Mouse (Mus musculus): ENCODE results near the gene Fate1. TPM values are rescaled to one million over a fixed set of nuclear protein-coding genes. Genes with fewer than 3 reads are reported as not detected.

The Fate1 gene
- polyA plus RNA-seq, 1 experiment = 0.23 TPM

DNA sequence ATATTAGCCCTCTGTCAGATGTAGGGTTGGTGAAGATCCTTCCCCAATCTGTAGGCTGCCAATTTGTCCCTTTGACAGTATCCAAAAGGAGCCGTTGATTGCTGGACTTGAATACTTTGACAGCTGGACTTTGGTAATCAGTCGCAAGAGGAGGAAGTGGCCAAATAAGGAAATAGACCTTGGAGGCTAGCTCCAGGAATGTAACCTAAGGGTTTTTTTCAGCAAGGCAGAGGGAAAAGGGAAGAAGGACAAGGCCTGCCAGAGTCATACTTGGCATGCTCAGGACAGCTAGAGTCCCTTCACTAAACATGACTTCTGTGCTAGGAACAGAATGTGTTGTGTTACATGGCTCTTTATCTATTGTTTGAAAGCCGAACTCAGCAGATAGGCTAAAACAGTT is 7.7 kb downstream of the Fate1 start:
- Histone ChIP-seq H3K4me3 (replicated peaks; ENCODE audit: insufficient read depth, low read depth, low read length) (no peak overlapping the region), H3K27me3 (ENCODE audit: control insufficient read depth, insufficient read depth, low read length) (no peaks in the 10 kb centered on the region), H3K4me1 (ENCODE audit: control insufficient read depth, insufficient read depth, low read length) (no peaks in the 10 kb centered on the region), H3K27ac (ENCODE audit: insufficient read depth, low read length) (no peak overlapping the region)
- WGBS = 47% methylated on average over 3 of the region's 3 CpGs
- DNase-seq = no peak
- no peak for TF ChIP-seq POLR2A (IDR thresholded peaks at IDR 0.05; ENCODE audit: borderline replicate concordance, insufficient read depth, low read length)
- TF ChIP-seq CTCF (IDR thresholded peaks at IDR 0.05; ENCODE audit: borderline replicate concordance, insufficient read depth, low read depth, low read length) = no peak

GRCm38 (mm10) chrX:71981322-71981721 is 8.5 kb downstream of the Fate1 start:
- Histone ChIP-seq H3K27ac (ENCODE audit: insufficient read depth, low read length) (no peak overlapping the region), H3K4me1 (ENCODE audit: control insufficient read depth, insufficient read depth, low read length) (no peaks in the 10 kb centered on the region), H3K27me3 (ENCODE audit: control insufficient read depth, insufficient read depth, low read length) (no peaks in the 10 kb centered on the region), H3K4me3 (replicated peaks; ENCODE audit: insufficient read depth, low read depth, low read length) (no peak overlapping the region)
- WGBS = 75% methylated on average over 2 of the region's 2 CpGs
- TF ChIP-seq CTCF (IDR thresholded peaks at IDR 0.05; ENCODE audit: borderline replicate concordance, insufficient read depth, low read depth, low read length) (no peak), POLR2A (IDR thresholded peaks at IDR 0.05; ENCODE audit: borderline replicate concordance, insufficient read depth, low read length) (no peak)
- DNase-seq = no peak

DNA sequence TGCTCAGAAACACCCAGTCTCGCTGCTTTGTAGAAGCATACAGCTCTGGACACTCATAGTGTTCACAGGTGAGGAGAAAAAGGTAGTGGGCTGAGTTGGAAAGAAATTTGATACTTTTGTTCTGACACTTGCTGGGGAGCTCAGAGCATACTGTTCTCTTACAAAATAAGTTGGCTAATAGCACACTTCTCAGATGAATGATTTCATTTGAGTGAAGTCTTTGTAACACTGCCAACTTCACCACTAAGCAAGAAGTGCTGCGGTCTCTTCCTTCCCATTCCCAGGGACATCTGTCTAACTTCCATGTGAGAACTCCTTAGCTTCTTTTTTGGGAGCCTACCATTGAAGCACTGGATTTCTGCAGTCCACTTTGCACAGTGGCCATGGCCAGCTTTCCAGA is 10.4 kb downstream of the Fate1 start:
- no peak overlapping the region for H3K4me3 ChIP-seq (replicated peaks; ENCODE audit: insufficient read depth, low read depth, low read length)
- WGBS = 30% methylated on average over 2 of the region's 2 CpGs
- H3K27me3 ChIP-seq (ENCODE audit: control insufficient read depth, insufficient read depth, low read length) = no peaks in the 10 kb centered on the region
- H3K27ac ChIP-seq (ENCODE audit: insufficient read depth, low read length) = no peak overlapping the region
- no peaks in the 10 kb centered on the region for H3K4me1 ChIP-seq (ENCODE audit: control insufficient read depth, insufficient read depth, low read length)
- no peak for DNase-seq
- no peak for TF ChIP-seq POLR2A (IDR thresholded peaks at IDR 0.05; ENCODE audit: borderline replicate concordance, insufficient read depth, low read length)
- TF ChIP-seq CTCF (IDR thresholded peaks at IDR 0.05; ENCODE audit: borderline replicate concordance, insufficient read depth, low read depth, low read length) = no peak

DNA sequence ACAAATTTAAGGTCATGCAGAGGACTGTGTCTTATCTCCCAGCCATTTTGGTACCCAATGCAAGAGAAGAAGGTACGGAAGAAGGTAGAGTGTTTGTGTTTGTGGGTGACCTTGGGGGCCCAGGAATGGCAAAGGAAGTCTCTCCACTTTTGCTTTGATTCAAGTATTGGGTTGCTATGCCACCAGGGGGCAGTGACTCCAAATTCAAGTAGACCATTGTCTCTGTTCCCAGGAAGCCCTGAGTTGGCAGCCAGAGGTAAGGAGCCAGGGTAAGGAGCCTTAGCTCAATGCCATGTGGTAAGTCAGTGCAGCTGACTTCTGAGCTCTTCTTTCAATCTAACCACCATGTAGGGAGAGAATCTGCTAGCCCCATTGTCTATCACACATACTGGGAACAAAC is 11.0 kb downstream of the Fate1 start:
- no peak for DNase-seq
- Histone ChIP-seq H3K27ac (ENCODE audit: insufficient read depth, low read length) (no peak overlapping the region), H3K4me3 (replicated peaks; ENCODE audit: insufficient read depth, low read depth, low read length) (no peak overlapping the region), H3K27me3 (ENCODE audit: control insufficient read depth, insufficient read depth, low read length) (no peaks in the 10 kb centered on the region), H3K4me1 (ENCODE audit: control insufficient read depth, insufficient read depth, low read length) (no peaks in the 10 kb centered on the region)
- 100% methylated on average over 1 of the region's 1 CpGs for WGBS
- TF ChIP-seq CTCF (IDR thresholded peaks at IDR 0.05; ENCODE audit: borderline replicate concordance, insufficient read depth, low read depth, low read length) (no peak), POLR2A (IDR thresholded peaks at IDR 0.05; ENCODE audit: borderline replicate concordance, insufficient read depth, low read length) (no peak)

- no peak within 1 kb of the TSS for H3K27ac ChIP-seq (ENCODE audit: insufficient read depth, low read length)
- no peak within 1 kb of the TSS for H3K4me3 ChIP-seq (replicated peaks; ENCODE audit: insufficient read depth, low read depth, low read length)
- WGBS = 87% methylated on average over 3 of the region's 3 CpGs
- H3K4me1 ChIP-seq (ENCODE audit: control insufficient read depth, insufficient read depth, low read length) = no peaks in the 10 kb centered on the region
- H3K27me3 ChIP-seq (ENCODE audit: control insufficient read depth, insufficient read depth, low read length) = no peaks in the 10 kb centered on the region
- TF ChIP-seq CTCF (IDR thresholded peaks at IDR 0.05; ENCODE audit: borderline replicate concordance, insufficient read depth, low read depth, low read length) = no peak
- TF ChIP-seq POLR2A (IDR thresholded peaks at IDR 0.05; ENCODE audit: borderline replicate concordance, insufficient read depth, low read length) = no peak
- DNase-seq = no peak
Measured at GRCm38 (mm10) chrX:71991549-71991948, 18.8 kb downstream of the Fate1 start, which contains the start of gene Cnga2. Gene Cnga2, plus strand, starts transcription at chrX:71991849.

DNA sequence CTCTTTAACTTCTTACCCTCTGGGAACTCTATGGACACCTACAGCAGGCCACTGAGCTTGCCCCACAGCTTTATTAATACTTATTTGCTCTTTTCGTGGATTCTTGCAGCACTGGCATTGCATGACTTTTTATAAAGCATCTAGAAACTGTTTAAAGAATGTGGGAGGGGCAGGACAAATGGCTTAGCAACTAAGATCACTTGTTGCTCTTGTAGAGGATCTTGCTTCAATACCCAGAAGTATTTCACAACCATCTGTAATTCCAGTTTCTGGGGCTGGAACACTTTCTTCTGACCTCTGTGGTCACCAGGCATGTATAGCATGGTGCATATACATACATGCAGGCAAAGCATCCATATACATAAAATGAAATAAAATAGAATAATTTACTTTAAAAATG is 23.2 kb downstream of the Fate1 start:
- WGBS = 62% methylated on average over 1 of the region's 1 CpGs
- Histone ChIP-seq H3K4me1 (ENCODE audit: control insufficient read depth, insufficient read depth, low read length) (no peaks in the 10 kb centered on the region), H3K27me3 (ENCODE audit: control insufficient read depth, insufficient read depth, low read length) (no peaks in the 10 kb centered on the region), H3K27ac (ENCODE audit: insufficient read depth, low read length) (no peak overlapping the region), H3K4me3 (replicated peaks; ENCODE audit: insufficient read depth, low read depth, low read length) (no peak overlapping the region)
- DNase-seq = no peak
- TF ChIP-seq CTCF (IDR thresholded peaks at IDR 0.05; ENCODE audit: borderline replicate concordance, insufficient read depth, low read depth, low read length) (no peak), POLR2A (IDR thresholded peaks at IDR 0.05; ENCODE audit: borderline replicate concordance, insufficient read depth, low read length) (no peak)

- Histone ChIP-seq H3K27ac (ENCODE audit: insufficient read depth, low read length) (no peak overlapping the region), H3K4me3 (replicated peaks; ENCODE audit: insufficient read depth, low read depth, low read length) (no peak overlapping the region), H3K27me3 (ENCODE audit: control insufficient read depth, insufficient read depth, low read length) (no peaks in the 10 kb centered on the region), H3K4me1 (ENCODE audit: control insufficient read depth, insufficient read depth, low read length) (no peaks in the 10 kb centered on the region; the same call in 1 of the 2 replicates)
- TF ChIP-seq CTCF (IDR thresholded peaks at IDR 0.05; ENCODE audit: borderline replicate concordance, insufficient read depth, low read depth, low read length) = no peak
- no peak for TF ChIP-seq POLR2A (IDR thresholded peaks at IDR 0.05; ENCODE audit: borderline replicate concordance, insufficient read depth, low read length)
- no peak for DNase-seq
Measured at GRCm38 (mm10) chrX:72009930-72010329, 37.1 kb downstream of the Fate1 start.

DNA sequence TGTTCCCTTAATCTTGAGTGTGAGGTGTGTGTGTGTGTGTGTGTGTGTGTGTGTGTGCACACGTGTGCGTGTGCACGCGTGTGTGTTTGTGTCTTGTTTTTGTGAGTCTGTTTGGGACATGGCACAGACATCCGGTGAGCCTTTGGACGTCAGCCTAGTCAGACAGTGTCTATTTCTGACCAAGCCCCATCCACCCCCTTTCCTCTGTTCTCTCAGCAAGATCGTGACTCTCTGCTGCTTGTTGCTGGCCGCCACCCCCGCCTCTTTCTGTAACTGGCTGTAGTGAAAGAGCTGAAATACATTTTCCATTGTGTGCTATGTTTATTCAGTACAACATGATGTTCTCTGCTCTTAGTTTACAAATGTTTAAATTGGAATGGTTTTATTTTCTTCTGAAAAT is 39.5 kb downstream of the Fate1 start:
- TF ChIP-seq CTCF (IDR thresholded peaks at IDR 0.05; ENCODE audit: borderline replicate concordance, insufficient read depth, low read depth, low read length) (no peak), POLR2A (IDR thresholded peaks at IDR 0.05; ENCODE audit: borderline replicate concordance, insufficient read depth, low read length) (no peak)
- peak; percentile 9 to 45 for DNase-seq
- H3K4me3 ChIP-seq (replicated peaks; ENCODE audit: insufficient read depth, low read depth, low read length) = no peak overlapping the region
- no peak overlapping the region for H3K27ac ChIP-seq (ENCODE audit: insufficient read depth, low read length)
- no peaks in the 10 kb centered on the region for H3K27me3 ChIP-seq (ENCODE audit: control insufficient read depth, insufficient read depth, low read length)
- WGBS = 5% methylated on average over 9 of the region's 9 CpGs
- H3K4me1 ChIP-seq (ENCODE audit: control insufficient read depth, insufficient read depth, low read length) = no peaks in the 10 kb centered on the region; the same call in 1 of the 2 replicates
